In the genomic region with DNA sequence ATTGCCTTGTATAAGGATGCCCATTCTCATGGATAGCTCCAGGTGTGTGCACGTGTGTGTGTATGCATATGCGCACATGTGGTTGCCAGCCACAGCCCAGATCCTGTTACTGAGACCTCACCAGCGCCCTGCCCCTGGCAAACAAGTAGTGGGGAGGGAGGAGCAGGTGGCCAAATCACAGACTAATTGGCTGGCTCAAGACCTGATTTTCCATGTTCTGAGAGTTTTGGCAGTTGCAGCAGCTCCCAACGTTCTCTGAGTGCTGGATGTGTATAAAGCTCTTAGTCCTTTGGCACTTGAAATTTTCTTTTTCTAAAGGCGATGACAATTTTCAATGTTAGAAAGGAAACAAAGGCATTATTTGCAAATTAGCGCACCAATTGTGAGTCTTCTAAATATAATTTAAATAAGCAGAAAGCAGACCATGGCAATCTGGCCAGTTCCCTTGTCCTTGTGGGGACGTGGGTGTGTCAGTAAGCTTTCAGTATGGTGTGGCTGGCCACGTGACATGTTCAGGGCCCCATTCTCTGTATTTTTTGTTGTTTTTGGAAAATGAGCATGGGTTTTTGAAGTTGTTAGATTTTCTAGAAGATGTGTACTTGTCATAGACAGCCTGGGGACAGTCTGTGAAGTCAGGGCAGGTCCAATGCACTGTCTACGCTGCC, we compare ENCODE assay signal across 9 mouse cellular contexts. TPM values are rescaled to one million over a fixed set of nuclear protein-coding genes. Genes with fewer than 3 reads are reported as not detected.
DNase-seq lines count a peak whose midpoint lies in the region; TF ChIP-seq lines count a peak whose summit lies in the region.
"Had no signal": no experiment of that assay in that cellular context is flagged by ENCODE, and none has a peak within 500 bp of the region (broad histone marks: within the 10 kb centered on the region; RNA-seq: fewer than 3 reads in every experiment).

No protein-coding gene starts in this region.

- H3K4me3 ChIP-seq in layer of hippocampus, adult 2 months = no peak overlapping the region
- peak overlapping the region; percentile 21; the same call in 1 of the 2 replicates for H3K4me3 ChIP-seq in gastrocnemius, adult 2 months

- intact Hi-C loops in gastrocnemius, adult 2 months (cut with DNase I) = no loop called here

- DNase-seq in layer of hippocampus, adult 2 months (ENCODE audit: low spot score in 2 of 2) = peak in 1 of 2 experiments; percentile 41
- DNase-seq in layer of hippocampus, postnatal 25 days (ENCODE audit: extremely low spot score in 1 of 2, low spot score in 1 of 2) = no peak
- DNase-seq in brain, adult 2 months (ENCODE audit: low read depth, low spot score) = peak; percentile 40
- DNase-seq in gastrocnemius, adult 2 months = peak; percentile 53
- DNase-seq in layer of hippocampus, adult 9-11 months = peak; percentile 51
- DNase-seq in spleen, postnatal 4 days (ENCODE audit: low spot score in 2 of 2) = no peak
- DNase-seq in ovary, adult 18-20 months (ENCODE audit: low spot score) = no peak
- DNase-seq: right cerebral cortex, adult 18-20 months had no signal

- no peak for TF ChIP-seq CTCF in layer of hippocampus, adult 2 months (conservative IDR thresholded peaks at IDR 0.05)
- TF ChIP-seq CTCF in gastrocnemius, adult 2 months (IDR thresholded peaks at IDR 0.05) = no peak

- H3K27ac ChIP-seq in layer of hippocampus, adult 2 months = peak overlapping the region; percentile 82
- H3K27ac ChIP-seq in gastrocnemius, adult 2 months = peak overlapping the region; percentile 46; the same call in 1 of the 2 replicates
- H3K27ac ChIP-seq: liver, embryonic 14.5 days had no signal

RNA-seq across cellular contexts. Expression of a gene that starts 31.6 kb away (rescaled TPM):
- under 1 TPM; 0.49 to 0.67 TPM for total RNA-seq in layer of hippocampus, adult 2 months (2021)
- under 1 TPM; 0.44 to 0.70 TPM for total RNA-seq in layer of hippocampus, postnatal 25 days (2021)
- total RNA-seq in gastrocnemius, adult 2 months (2021) = not detected

Comparison
In these comparisons a context has a peak if more than half of its experiments do, and no peak if none do; other contexts are left out.
1. DNase-seq: peak in brain, adult 2 months (single experiment), gastrocnemius, adult 2 months (single experiment) and layer of hippocampus, adult 9-11 months (single experiment); none in layer of hippocampus, postnatal 25 days (0 of 2), spleen, postnatal 4 days (0 of 2) and ovary, adult 18-20 months (single experiment).